Mouse (Mus musculus): ENCODE measurements around the gene Klf5. TPM values are rescaled to one million over a fixed set of nuclear protein-coding genes. Genes with fewer than 3 reads are reported as not detected.

Gene Klf5
- polyA plus RNA-seq (2012; rRNA removed) = 3.9 and 4.1 TPM in 2 replicates

- no peak for TF ChIP-seq POLR2A (IDR thresholded peaks at IDR 0.05; ENCODE audit: low read depth, low read length)
- no peak for TF ChIP-seq CTCF (conservative IDR thresholded peaks at IDR 0.05; ENCODE audit: insufficient read depth, insufficient read length, low read depth, low read length)
- peak; percentile 97 for DNase-seq
- peak within 1 kb of the TSS; percentile 55 for H3K4me3 ChIP-seq (ENCODE audit: insufficient read depth, low read depth, low read length)
- no peaks in the 10 kb centered on the region for H3K27me3 ChIP-seq (replicated peaks; ENCODE audit: control insufficient read depth, insufficient read depth, low read length)
- no peaks in the 10 kb centered on the region for H3K36me3 ChIP-seq (ENCODE audit: control insufficient read depth, insufficient read depth, low read length)
- H3K4me1 ChIP-seq (ENCODE audit: control insufficient read depth, insufficient read depth, low read length) = no peaks in the 10 kb centered on the region
- WGBS = under 1% methylated on average over 67 of the region's 67 CpGs
- H3K27ac ChIP-seq (ENCODE audit: insufficient read depth, low read depth, low read length) = no peak within 1 kb of the TSS
Measured at GRCm38 (mm10) chr14:99298385-99299021, at the start of gene Klf5. Gene Klf5, plus strand, starts transcription at chr14:99298691.

GRCm38 (mm10) chr14:99262026-99262425 lies 36.5 kb upstream of the Klf5 start:
- DNase-seq = no peak
- TF ChIP-seq POLR2A (IDR thresholded peaks at IDR 0.05; ENCODE audit: low read depth, low read length) (no peak), CTCF (conservative IDR thresholded peaks at IDR 0.05; ENCODE audit: insufficient read depth, insufficient read length, low read depth, low read length) (no peak)
- no peaks in the 10 kb centered on the region for H3K27me3 ChIP-seq (replicated peaks; ENCODE audit: control insufficient read depth, insufficient read depth, low read length)
- H3K4me3 ChIP-seq (ENCODE audit: insufficient read depth, low read depth, low read length) = no peak overlapping the region
- no peaks in the 10 kb centered on the region for H3K4me1 ChIP-seq (ENCODE audit: control insufficient read depth, insufficient read depth, low read length)
- 95% methylated on average over 12 of the region's 12 CpGs for WGBS
- H3K36me3 ChIP-seq (ENCODE audit: control insufficient read depth, insufficient read depth, low read length) = no peaks in the 10 kb centered on the region
- no peak overlapping the region for H3K27ac ChIP-seq (ENCODE audit: insufficient read depth, low read depth, low read length)

- H3K27ac ChIP-seq (ENCODE audit: insufficient read depth, low read depth, low read length) = no peak overlapping the region
- no peaks in the 10 kb centered on the region for H3K4me1 ChIP-seq (ENCODE audit: control insufficient read depth, insufficient read depth, low read length)
- H3K36me3 ChIP-seq (ENCODE audit: control insufficient read depth, insufficient read depth, low read length) = no peaks in the 10 kb centered on the region
- no peak overlapping the region for H3K4me3 ChIP-seq (ENCODE audit: insufficient read depth, low read depth, low read length)
- DNase-seq = no peak
- no peaks in the 10 kb centered on the region for H3K27me3 ChIP-seq (replicated peaks; ENCODE audit: control insufficient read depth, insufficient read depth, low read length)
- WGBS = 96% methylated on average over 6 of the region's 6 CpGs
- no peak for TF ChIP-seq POLR2A (IDR thresholded peaks at IDR 0.05; ENCODE audit: low read depth, low read length)
- no peak for TF ChIP-seq CTCF (conservative IDR thresholded peaks at IDR 0.05; ENCODE audit: insufficient read depth, insufficient read length, low read depth, low read length)
Measured at GRCm38 (mm10) chr14:99263816-99264215, 34.7 kb upstream of the Klf5 start.

GRCm38 (mm10) chr14:99265791-99266190 lies 32.7 kb upstream of the Klf5 start:
- Histone ChIP-seq H3K27me3 (replicated peaks; ENCODE audit: control insufficient read depth, insufficient read depth, low read length) (no peaks in the 10 kb centered on the region), H3K36me3 (ENCODE audit: control insufficient read depth, insufficient read depth, low read length) (no peaks in the 10 kb centered on the region), H3K4me3 (ENCODE audit: insufficient read depth, low read depth, low read length) (no peak overlapping the region), H3K27ac (ENCODE audit: insufficient read depth, low read depth, low read length) (no peak overlapping the region), H3K4me1 (ENCODE audit: control insufficient read depth, insufficient read depth, low read length) (no peaks in the 10 kb centered on the region)
- 86% methylated on average over 14 of the region's 14 CpGs for WGBS
- no peak for DNase-seq
- TF ChIP-seq CTCF (conservative IDR thresholded peaks at IDR 0.05; ENCODE audit: insufficient read depth, insufficient read length, low read depth, low read length) (no peak), POLR2A (IDR thresholded peaks at IDR 0.05; ENCODE audit: low read depth, low read length) (no peak)

GRCm38 (mm10) chr14:99266749-99267148 lies 31.7 kb upstream of the Klf5 start:
- no peak overlapping the region for H3K27ac ChIP-seq (ENCODE audit: insufficient read depth, low read depth, low read length)
- H3K27me3 ChIP-seq (replicated peaks; ENCODE audit: control insufficient read depth, insufficient read depth, low read length) = no peaks in the 10 kb centered on the region
- no peak for TF ChIP-seq POLR2A (IDR thresholded peaks at IDR 0.05; ENCODE audit: low read depth, low read length)
- TF ChIP-seq CTCF (conservative IDR thresholded peaks at IDR 0.05; ENCODE audit: insufficient read depth, insufficient read length, low read depth, low read length) = no peak
- H3K4me1 ChIP-seq (ENCODE audit: control insufficient read depth, insufficient read depth, low read length) = no peaks in the 10 kb centered on the region
- no peak overlapping the region for H3K4me3 ChIP-seq (ENCODE audit: insufficient read depth, low read depth, low read length)
- DNase-seq = no peak
- 75% methylated on average over 5 of the region's 5 CpGs for WGBS
- no peaks in the 10 kb centered on the region for H3K36me3 ChIP-seq (ENCODE audit: control insufficient read depth, insufficient read depth, low read length)

GRCm38 (mm10) chr14:99274056-99274455 lies 24.4 kb upstream of the Klf5 start:
- Histone ChIP-seq H3K36me3 (ENCODE audit: control insufficient read depth, insufficient read depth, low read length) (no peaks in the 10 kb centered on the region), H3K4me1 (ENCODE audit: control insufficient read depth, insufficient read depth, low read length) (no peaks in the 10 kb centered on the region), H3K4me3 (ENCODE audit: insufficient read depth, low read depth, low read length) (no peak overlapping the region), H3K27ac (ENCODE audit: insufficient read depth, low read depth, low read length) (no peak overlapping the region), H3K27me3 (replicated peaks; ENCODE audit: control insufficient read depth, insufficient read depth, low read length) (no peaks in the 10 kb centered on the region)
- TF ChIP-seq CTCF (conservative IDR thresholded peaks at IDR 0.05; ENCODE audit: insufficient read depth, insufficient read length, low read depth, low read length) = no peak
- TF ChIP-seq POLR2A (IDR thresholded peaks at IDR 0.05; ENCODE audit: low read depth, low read length) = no peak
- 72% methylated on average over 2 of the region's 2 CpGs for WGBS
- no peak for DNase-seq

- Histone ChIP-seq H3K4me1 (ENCODE audit: control insufficient read depth, insufficient read depth, low read length) (no peaks in the 10 kb centered on the region), H3K4me3 (ENCODE audit: insufficient read depth, low read depth, low read length) (no peak overlapping the region), H3K36me3 (ENCODE audit: control insufficient read depth, insufficient read depth, low read length) (no peaks in the 10 kb centered on the region), H3K27me3 (replicated peaks; ENCODE audit: control insufficient read depth, insufficient read depth, low read length) (no peaks in the 10 kb centered on the region; the same call in 1 of the 2 replicates), H3K27ac (ENCODE audit: insufficient read depth, low read depth, low read length) (no peak overlapping the region)
- TF ChIP-seq POLR2A (IDR thresholded peaks at IDR 0.05; ENCODE audit: low read depth, low read length) = no peak
- no peak for TF ChIP-seq CTCF (conservative IDR thresholded peaks at IDR 0.05; ENCODE audit: insufficient read depth, insufficient read length, low read depth, low read length)
- 28% methylated on average over 4 of the region's 4 CpGs for WGBS
- no peak for DNase-seq
Measured at GRCm38 (mm10) chr14:99275827-99276226, 22.7 kb upstream of the Klf5 start.

All from kidney, adult 2 months (tissue).